Mouse (Mus musculus) bone marrow macrophage, adult 2 months (primary cell): ENCODE measurements at regions not wholly inside any gene's neighbourhood (a gene's known extent, or its start where the extent isn't known, plus 50 kb on each side); places are given as distances from the start of the nearest gene placed in this dataset.

Experiments
- CTCF ChIP-seq: IDR thresholded peaks from 2 replicates; pipeline ENCODE4 v1.5.1; 2012; ENCODE audit warnings: low read depth, mild to moderate bottlenecking, low read length, moderate library complexity
- POLR2A ChIP-seq: IDR thresholded peaks from 2 replicates; pipeline ENCODE4 v1.6.1; 2012; ENCODE audit warnings: mild to moderate bottlenecking, low read depth, low read length, borderline replicate concordance

DNA sequence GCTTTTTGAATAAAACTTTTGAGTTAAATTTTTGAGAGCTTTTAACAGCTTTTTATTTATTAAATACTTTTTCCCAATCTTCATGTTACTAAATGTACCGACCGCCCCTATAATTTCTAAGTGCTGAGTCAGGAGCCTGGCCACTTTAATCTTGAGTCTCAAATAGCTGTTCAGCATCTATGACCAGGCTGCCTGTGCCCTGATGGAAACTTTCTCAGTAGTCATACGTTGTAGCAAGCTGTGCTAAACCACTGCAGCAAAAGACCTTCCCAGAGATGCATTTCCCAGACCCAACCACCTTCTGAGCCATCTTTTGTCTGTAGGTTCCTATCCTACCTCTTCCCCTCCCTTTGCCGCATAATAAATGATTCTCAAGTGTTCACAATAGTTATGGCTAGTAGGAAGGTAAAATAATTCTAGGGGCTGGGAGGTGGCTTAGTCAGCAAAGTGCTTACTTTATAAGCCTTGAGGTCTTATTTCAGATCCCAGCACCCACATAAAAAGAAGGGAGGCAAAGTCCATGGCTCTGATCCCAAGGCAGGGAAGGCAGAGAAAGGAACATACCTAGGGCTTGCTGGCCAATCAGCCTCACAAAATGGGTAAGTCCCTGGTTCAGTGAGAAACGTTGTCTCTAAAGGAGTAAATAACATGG, 129.5 kb downstream of the Postn start:
- no peak for TF ChIP-seq CTCF
- TF ChIP-seq POLR2A = no peak
